Mouse (Mus musculus) forebrain, embryonic 12.5 days (tissue): Measurements from ENCODE around the gene Pold1. TPM values are rescaled to one million over a fixed set of nuclear protein-coding genes. Genes with fewer than 3 reads are reported as not detected.

Experiments
- ATAC-seq: fragments of 200-750 bp; cut with Nextera tagmentation; 2 replicates; pipeline ENCODE4 v1.8.0; 2017; ENCODE audit warnings: moderate TSS enrichment; ENCODE audit not compliant: low FRiP score
- H3K27ac ChIP-seq: fragments of 300-500 bp; sonication (generic); 2 replicates; pipeline ENCODE4 v1.5.1; 2016; ENCODE audit warnings: mild to moderate bottlenecking
- H3K27me3 ChIP-seq: fragments of 300-500 bp; sonication (generic); 2 replicates; pipeline ENCODE4 v1.6.1; 2016; ENCODE audit warnings: mild to moderate bottlenecking
- H3K36me3 ChIP-seq: fragments of 300-500 bp; sonication (generic); replicated peaks from 2 replicates; pipeline ENCODE4 v1.6.1; 2016; ENCODE audit warnings: mild to moderate bottlenecking
- H3K4me1 ChIP-seq: fragments of 300-500 bp; sonication (generic); 2 replicates; pipeline ENCODE4 v1.6.1; 2016
- H3K4me2 ChIP-seq: fragments of 300-500 bp; sonication (generic); 2 replicates; pipeline ENCODE4 v1.6.1; 2016; ENCODE audit warnings: mild to moderate bottlenecking, moderate library complexity
- H3K4me3 ChIP-seq: fragments of 300-500 bp; sonication (generic); replicated peaks from 2 replicates; pipeline ENCODE4 v1.5.1; 2016; ENCODE audit warnings: mild to moderate bottlenecking
- H3K9ac ChIP-seq: fragments of 300-500 bp; sonication (generic); 2 replicates; pipeline ENCODE4 v1.6.1; 2016; ENCODE audit warnings: mild to moderate bottlenecking
- H3K9me3 ChIP-seq: fragments of 300-500 bp; sonication (generic); 2 replicates; pipeline ENCODE4 v1.6.1; 2016
- WGBS: fragments of 180-500 bp; shearing (Covaris S2); methylation state at CpG from one replicate; pipeline ENCODE4 v1.1.7; 2016; 5-methylcytosine and 5-hydroxymethylcytosine counted together
- polyA plus RNA-seq: library from polyadenylated mRNA; unstranded; fragments of >200 nt; fragmentation: Nextera tagmentation; extraction: Ambion mirVana; gene quantifications from 2 replicates; pipeline ENCODE4 v1.2.1, GENCODE M21; 2016

The Pold1 gene
- polyA plus RNA-seq, 1 experiment from 2014 or later: 111 TPM

GRCm38 (mm10) chr7:44527483-44528398, 20.9 kb downstream of the Pold1 start:
- Histone ChIP-seq H3K9ac (peak overlapping the region; percentile 25), H3K27ac (no peak overlapping the region), H3K27me3 (peaks cover 70% of the 10 kb centered on the region), H3K4me2 (peak overlapping the region; percentile 60), H3K36me3 (peaks cover 6% of the 10 kb centered on the region; the same call in 1 of the 2 replicates), H3K4me1 (peaks cover 19% of the 10 kb centered on the region), H3K9me3 (no peaks in the 10 kb centered on the region), H3K4me3 (peak overlapping the region; percentile 32)
- 7% methylated on average over 40 of the region's 40 CpGs for WGBS
- no peak for ATAC-seq

DNA sequence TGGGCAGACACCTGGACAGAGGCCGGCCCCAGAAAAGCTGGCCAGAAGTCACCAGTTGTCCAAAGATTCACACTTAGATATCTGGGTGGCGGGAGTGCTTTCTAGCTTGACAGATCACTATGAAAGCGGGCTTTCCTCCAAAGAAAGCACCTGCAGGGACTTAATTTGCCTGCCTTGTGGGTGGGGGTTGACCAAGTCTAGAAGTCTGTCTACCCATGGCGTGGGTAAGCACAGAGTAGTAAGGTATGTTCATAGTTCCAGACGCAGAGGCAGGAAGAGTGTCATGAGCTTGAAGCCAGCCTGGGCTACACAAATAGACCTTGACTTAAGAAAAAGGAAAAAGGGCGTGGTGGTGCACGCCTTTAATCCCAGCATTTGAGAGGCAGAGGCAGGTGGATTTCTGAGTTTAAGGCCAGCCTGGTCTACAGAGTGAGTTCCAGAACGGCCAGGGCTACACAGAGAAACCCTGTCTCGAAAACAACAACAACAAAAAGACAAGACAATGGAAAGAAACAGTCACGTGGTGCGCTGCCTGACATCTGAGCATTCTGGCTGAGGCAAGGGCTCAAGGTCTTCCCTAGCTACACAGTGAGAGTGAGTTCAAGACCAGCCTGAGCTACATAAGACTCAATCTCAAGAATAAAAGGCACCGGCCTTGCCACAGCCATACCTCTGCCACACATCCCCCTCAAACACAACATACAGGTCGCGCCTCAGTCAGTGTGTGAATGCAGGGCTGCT, 22.1 kb downstream of the Pold1 start:
- Histone ChIP-seq H3K4me3 (no peak overlapping the region), H3K9me3 (no peaks in the 10 kb centered on the region), H3K4me2 (no peak overlapping the region), H3K36me3 (no peaks in the 10 kb centered on the region), H3K27ac (no peak overlapping the region), H3K9ac (no peak overlapping the region), H3K4me1 (peaks cover 22% of the 10 kb centered on the region), H3K27me3 (peaks cover 82% of the 10 kb centered on the region)
- no peak for ATAC-seq
- 87% methylated on average over 14 of the region's 14 CpGs for WGBS

- Histone ChIP-seq H3K27ac (no peak overlapping the region), H3K9me3 (no peaks in the 10 kb centered on the region), H3K27me3 (peaks cover 93% of the 10 kb centered on the region), H3K4me1 (peaks cover 25% of the 10 kb centered on the region), H3K4me2 (no peak overlapping the region; the same call in 1 of the 2 replicates), H3K4me3 (no peak overlapping the region), H3K9ac (no peak overlapping the region), H3K36me3 (no peaks in the 10 kb centered on the region)
- WGBS: 17% methylated on average over 22 of the region's 22 CpGs
- no peak for ATAC-seq
Measured at GRCm38 (mm10) chr7:44525126-44525832, 23.4 kb downstream of the Pold1 start.

DNA sequence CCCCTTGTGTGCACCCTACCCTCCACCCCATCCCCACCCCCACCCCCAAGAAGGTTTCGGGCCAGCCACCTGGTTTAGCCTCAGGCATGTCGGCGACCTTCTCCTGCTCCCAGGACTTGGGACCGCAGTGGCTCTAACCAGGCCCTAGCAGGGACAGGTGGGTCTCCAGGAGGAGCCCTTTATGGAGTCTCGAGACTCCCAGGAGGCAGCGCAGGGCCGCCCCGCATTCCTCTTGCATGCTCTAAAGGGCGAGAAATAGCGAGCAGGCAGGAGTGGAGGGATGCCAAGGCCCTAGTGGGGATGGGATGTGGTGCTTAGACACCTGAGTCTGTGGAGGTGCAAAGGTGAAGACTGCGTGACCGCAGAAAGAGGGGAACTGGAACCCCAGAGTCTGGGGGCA, 24.1 kb downstream of the Pold1 start, which contains the start of gene Mybpc2:
Gene Mybpc2, minus strand, starts transcription at position 155 of the 400 bp plus-strand sequence.
- peaks cover 25% of the 10 kb centered on the region for H3K4me1 ChIP-seq
- no peak for ATAC-seq
- H3K9me3 ChIP-seq: peaks cover 1% of the 10 kb centered on the region; the same call in 1 of the 2 replicates
- 41% methylated on average over 12 of the region's 12 CpGs for WGBS
- H3K36me3 ChIP-seq: no peaks in the 10 kb centered on the region
- peaks cover 86% of the 10 kb centered on the region for H3K27me3 ChIP-seq
- no peak within 1 kb of the TSS for H3K4me3 ChIP-seq
- H3K27ac ChIP-seq: no peak within 1 kb of the TSS
- no peak within 1 kb of the TSS for H3K9ac ChIP-seq
- no peak within 1 kb of the TSS; the same call in 1 of the 2 replicates for H3K4me2 ChIP-seq

DNA sequence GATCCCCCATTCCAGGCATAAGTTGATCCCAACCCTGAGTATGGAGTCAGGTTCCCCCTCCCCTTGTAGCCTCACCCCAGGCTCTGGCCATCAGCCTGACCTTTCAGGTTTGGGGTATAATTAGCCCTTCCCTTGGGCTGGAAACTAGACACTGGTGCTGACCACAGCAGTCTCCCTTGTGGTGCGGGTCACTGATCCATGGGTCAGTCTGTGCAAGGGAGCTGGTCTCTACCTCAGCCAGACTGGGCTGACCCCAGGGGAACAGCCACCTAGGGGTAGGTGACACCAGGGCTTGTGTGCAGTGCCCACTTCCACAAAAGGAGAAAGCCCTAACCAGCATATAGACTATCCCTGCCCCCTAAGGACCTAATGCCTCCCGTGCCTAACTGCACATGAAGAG, 25.6 kb downstream of the Pold1 start:
- Histone ChIP-seq H3K9me3 (peaks cover 3% of the 10 kb centered on the region; the same call in 1 of the 2 replicates), H3K36me3 (no peaks in the 10 kb centered on the region), H3K27ac (no peak overlapping the region), H3K27me3 (peaks cover 75% of the 10 kb centered on the region), H3K4me3 (no peak overlapping the region), H3K4me2 (no peak overlapping the region), H3K9ac (no peak overlapping the region), H3K4me1 (peaks cover 23% of the 10 kb centered on the region)
- WGBS: 80% methylated on average over 2 of the region's 2 CpGs
- ATAC-seq: no peak

- peak overlapping the region; percentile 33; the same call in 1 of the 2 replicates for H3K9ac ChIP-seq
- peaks cover 3% of the 10 kb centered on the region; the same call in 1 of the 2 replicates for H3K9me3 ChIP-seq
- peaks cover 16% of the 10 kb centered on the region for H3K4me1 ChIP-seq
- no peak overlapping the region for H3K27ac ChIP-seq
- H3K27me3 ChIP-seq: peaks cover 68% of the 10 kb centered on the region
- 3% methylated on average over 20 of the region's 20 CpGs for WGBS
- no peaks in the 10 kb centered on the region for H3K36me3 ChIP-seq
- H3K4me3 ChIP-seq: no peak overlapping the region
- H3K4me2 ChIP-seq: peak overlapping the region; percentile 44
- peak; percentile 68; the same call in 1 of the 2 replicates for ATAC-seq
Measured at GRCm38 (mm10) chr7:44521710-44522109, 26.9 kb downstream of the Pold1 start.

DNA sequence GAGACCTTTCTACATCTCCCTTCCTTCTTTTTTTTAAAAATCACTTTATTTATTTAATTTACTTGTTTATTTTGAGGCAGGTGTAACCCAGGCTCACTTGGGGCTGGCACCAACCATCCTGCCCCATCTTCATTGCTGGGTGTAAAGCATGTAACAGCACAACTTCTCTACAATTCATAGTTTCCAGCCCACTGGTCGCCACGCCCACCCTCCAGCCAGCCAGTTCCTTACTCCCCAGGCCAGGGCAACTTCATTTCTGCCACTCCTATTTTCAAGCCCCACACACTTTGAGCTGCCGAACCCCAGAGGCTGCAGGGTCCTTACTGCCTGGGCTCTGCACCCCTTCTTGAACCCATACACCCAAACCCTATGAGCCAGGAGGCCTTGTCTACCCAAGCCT, 27.7 kb downstream of the Pold1 start:
- 67% methylated on average over 3 of the region's 3 CpGs for WGBS
- Histone ChIP-seq H3K27me3 (peaks cover 68% of the 10 kb centered on the region), H3K4me3 (no peak overlapping the region), H3K27ac (no peak overlapping the region), H3K4me1 (peaks cover 16% of the 10 kb centered on the region), H3K36me3 (no peaks in the 10 kb centered on the region), H3K9me3 (peaks cover 3% of the 10 kb centered on the region; the same call in 1 of the 2 replicates), H3K9ac (no peak overlapping the region), H3K4me2 (no peak overlapping the region)
- no peak for ATAC-seq

GRCm38 (mm10) chr7:44519240-44519913, 29.3 kb downstream of the Pold1 start:
- Histone ChIP-seq H3K4me2 (no peak overlapping the region), H3K36me3 (no peaks in the 10 kb centered on the region), H3K4me3 (no peak overlapping the region), H3K27me3 (peaks cover 66% of the 10 kb centered on the region), H3K4me1 (peaks cover 6% of the 10 kb centered on the region; the same call in 1 of the 2 replicates), H3K27ac (no peak overlapping the region), H3K9me3 (peaks cover 3% of the 10 kb centered on the region; the same call in 1 of the 2 replicates), H3K9ac (no peak overlapping the region)
- no peak for ATAC-seq
- WGBS: 72% methylated on average over 9 of the region's 9 CpGs

DNA sequence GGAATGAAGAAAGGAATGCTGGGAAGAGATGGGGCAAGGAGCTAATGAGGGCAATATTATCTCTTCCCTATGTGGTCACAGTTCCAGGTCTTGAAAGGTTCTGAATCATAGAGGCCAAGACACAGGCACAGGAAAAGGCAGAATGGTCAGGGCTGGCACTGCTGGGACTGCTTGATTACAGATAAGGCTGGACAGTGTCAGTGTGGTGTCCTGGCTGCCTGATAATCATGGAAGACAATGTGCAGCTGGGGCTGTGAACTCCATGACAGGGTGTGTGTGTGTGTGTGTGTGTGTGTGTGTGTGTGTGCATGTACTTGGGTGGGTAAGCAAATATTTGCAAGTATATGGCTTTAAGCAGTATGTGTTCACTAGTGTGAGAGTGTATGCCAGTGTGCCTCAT, 41.2 kb downstream of the Pold1 start:
- Histone ChIP-seq H3K9me3 (peaks cover 2% of the 10 kb centered on the region; the same call in 1 of the 2 replicates), H3K36me3 (no peaks in the 10 kb centered on the region)
- ATAC-seq: no peak

DNA sequence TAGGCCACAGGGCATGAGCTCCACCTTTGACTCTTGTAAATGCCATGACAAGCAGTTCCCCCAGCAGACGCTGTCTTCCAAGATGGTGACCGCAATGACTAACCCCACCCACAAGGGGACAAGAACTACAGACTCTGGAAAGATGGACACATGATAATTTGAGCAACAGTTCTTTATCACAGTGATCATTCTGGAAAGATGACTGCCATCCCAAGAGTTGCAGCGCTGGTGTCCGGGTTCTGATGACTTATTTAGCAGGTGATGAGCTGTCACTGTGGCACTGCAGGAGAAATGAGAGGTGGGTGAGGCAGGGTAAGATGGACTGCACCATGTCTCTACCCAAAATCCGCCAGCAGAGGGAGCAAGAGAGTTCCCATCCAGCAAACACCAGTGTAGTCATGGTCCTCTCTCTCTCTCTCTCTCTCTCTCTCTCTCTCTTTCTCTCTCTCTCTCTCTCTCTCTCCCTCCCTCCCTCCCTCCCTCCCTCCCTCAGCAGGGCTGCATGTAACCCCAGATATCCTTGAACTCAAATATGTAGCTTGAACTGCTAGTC, 47.0 kb downstream of the Pold1 start:
- Histone ChIP-seq H3K27ac (no peak overlapping the region), H3K9ac (no peak overlapping the region), H3K4me1 (peaks cover 12% of the 10 kb centered on the region), H3K9me3 (no peaks in the 10 kb centered on the region), H3K4me3 (no peak overlapping the region), H3K27me3 (peaks cover 25% of the 10 kb centered on the region), H3K36me3 (peaks cover 7% of the 10 kb centered on the region; the same call in 1 of the 2 replicates), H3K4me2 (no peak overlapping the region)
- peak; percentile 51; the same call in 1 of the 2 replicates for ATAC-seq
- 36% methylated on average over 5 of the region's 5 CpGs for WGBS

More for the DNA sequence above, 41.2 kb downstream of the Pold1 start:
- no peak overlapping the region for H3K4me3 ChIP-seq
- H3K4me2 ChIP-seq: no peak overlapping the region
- H3K27me3 ChIP-seq: peaks cover 36% of the 10 kb centered on the region
- no peaks in the 10 kb centered on the region for H3K4me1 ChIP-seq
- H3K9ac ChIP-seq: no peak overlapping the region
- no peak overlapping the region for H3K27ac ChIP-seq

DNA sequence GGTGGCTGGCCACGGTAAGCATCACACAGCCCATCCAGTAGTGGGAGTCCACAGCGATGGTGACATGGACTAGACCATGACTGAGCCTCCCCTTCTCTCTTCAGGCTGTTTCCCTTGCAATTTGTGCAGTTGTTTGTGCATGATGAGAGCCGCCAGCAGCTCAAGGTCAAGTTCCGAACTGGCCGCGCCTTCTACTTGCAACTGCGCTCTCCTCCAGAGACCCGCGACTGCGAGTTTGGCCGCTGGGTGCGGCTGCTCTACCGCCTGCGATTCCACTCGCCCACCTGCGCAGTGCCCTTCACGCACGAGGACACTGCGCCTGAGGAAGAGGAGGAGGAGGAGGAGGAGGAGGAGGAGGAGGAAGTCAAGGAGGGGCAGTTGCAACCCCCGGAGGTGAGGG, 48.6 kb downstream of the Pold1 start:
- WGBS: 70% methylated on average over 20 of the region's 20 CpGs
- Histone ChIP-seq H3K9me3 (no peaks in the 10 kb centered on the region), H3K27me3 (peaks cover 25% of the 10 kb centered on the region), H3K4me2 (no peak overlapping the region), H3K4me3 (no peak overlapping the region), H3K4me1 (peaks cover 20% of the 10 kb centered on the region), H3K9ac (no peak overlapping the region), H3K27ac (no peak overlapping the region), H3K36me3 (peaks cover 7% of the 10 kb centered on the region; the same call in 1 of the 2 replicates)
- ATAC-seq: no peak
